Mouse (Mus musculus) 3134 (cell line): Measurements from ENCODE around the gene Ntpcr.
A peak's percentile ranks its signal among the peaks of the same experiment; 100 is the strongest.

ENCODE experiments used
- DNase-seq: peaks from one replicate; pipeline ENCODE4 v3.0.0-alpha.2; 2011; ENCODE audit warnings: low spot score; ENCODE audit not compliant: insufficient read length; ENCODE audit errors: extremely low read depth

Ntpcr gene

GRCm38 (mm10) chr8:125729746-125730145 is at the start of gene Ntpcr:
Gene Ntpcr (plus strand): TSS chr8:125729963.
- DNase-seq, result no peak

- DNase-seq, result no peak
These were observed 48.8 kb upstream of the Ntpcr start for GRCm38 (mm10) chr8:125680851-125681408.

GRCm38 (mm10) chr8:125685216-125685760 is 44.5 kb upstream of the Ntpcr start:
- DNase-seq, result no peak

- DNase-seq, result no peak
These were observed 43.4 kb upstream of the Ntpcr start for GRCm38 (mm10) chr8:125686221-125686865.

- DNase-seq, result no peak
These were observed 39.4 kb upstream of the Ntpcr start for GRCm38 (mm10) chr8:125690166-125690915.

GRCm38 (mm10) chr8:125690961-125691360 is 38.8 kb upstream of the Ntpcr start:
- DNase-seq, result no peak

GRCm38 (mm10) chr8:125692447-125692846 is 37.3 kb upstream of the Ntpcr start:
- DNase-seq, result no peak

GRCm38 (mm10) chr8:125693197-125693596 is 36.6 kb upstream of the Ntpcr start:
- DNase-seq, result no peak

- no peak for DNase-seq
These were observed 33.8 kb upstream of the Ntpcr start for GRCm38 (mm10) chr8:125695951-125696350.

- no peak for DNase-seq
These were observed 30.3 kb upstream of the Ntpcr start for GRCm38 (mm10) chr8:125699391-125700025.

- no peak for DNase-seq
These were observed 29.4 kb upstream of the Ntpcr start for GRCm38 (mm10) chr8:125700407-125700806.

- no peak for DNase-seq
These were observed 26.8 kb upstream of the Ntpcr start for GRCm38 (mm10) chr8:125702868-125703473.

GRCm38 (mm10) chr8:125704434-125704833 is 25.3 kb upstream of the Ntpcr start:
- no peak for DNase-seq

GRCm38 (mm10) chr8:125705816-125706215 is 23.9 kb upstream of the Ntpcr start:
- DNase-seq, result no peak

GRCm38 (mm10) chr8:125709171-125709570 is 20.6 kb upstream of the Ntpcr start:
- no peak for DNase-seq

- no peak for DNase-seq
These were observed 18.2 kb upstream of the Ntpcr start for GRCm38 (mm10) chr8:125711514-125711913.

- DNase-seq, result no peak
These were observed 13.6 kb upstream of the Ntpcr start for GRCm38 (mm10) chr8:125716211-125716610.

- no peak for DNase-seq
These were observed 13.2 kb upstream of the Ntpcr start for GRCm38 (mm10) chr8:125716613-125717012.

GRCm38 (mm10) chr8:125718914-125719313 is 10.8 kb upstream of the Ntpcr start:
- DNase-seq, result no peak

GRCm38 (mm10) chr8:125722675-125723074 is 7.1 kb upstream of the Ntpcr start:
- DNase-seq, result no peak

- peak; percentile 30 for DNase-seq
These were observed 6.3 kb upstream of the Ntpcr start for GRCm38 (mm10) chr8:125723437-125723836.
